Mouse (Mus musculus): ENCODE results near the gene Gipr. TPM values are rescaled to one million over a fixed set of nuclear protein-coding genes. Genes with fewer than 3 reads are reported as not detected.
A peak's percentile ranks its signal among the peaks of the same experiment; 100 is the strongest.

Gipr gene
- total and polyA plus RNA-seq, 3 experiments: 0.16 to 3.0 TPM; not detected in 1

GRCm38 (mm10) chr7:19169506-19169905, 3.6 kb upstream of the Gipr start:
- no peaks in the 10 kb centered on the region for H3K79me2 ChIP-seq (replicated peaks; ENCODE audit: control insufficient read depth, insufficient read depth, low read length)
- no peaks in the 10 kb centered on the region for H3K36me3 ChIP-seq (ENCODE audit: control insufficient read depth, insufficient read depth, low read length)
- TF ChIP-seq POLR2A (IDR thresholded peaks at IDR 0.05; ENCODE audit: insufficient read depth, low read depth, low read length): no peak
- TF ChIP-seq CTCF (IDR thresholded peaks at IDR 0.05): no peak
- no peak for TF ChIP-seq EP300 (IDR thresholded peaks at IDR 0.05; ENCODE audit: insufficient read depth, low read depth, low read length)
- DNase-seq: no peak
- H3K27ac ChIP-seq: no peak overlapping the region; the same call in 1 of the 2 replicates
- no peak overlapping the region for H3K9ac ChIP-seq (ENCODE audit: low read depth, low read length)
- no peak overlapping the region for H3K4me3 ChIP-seq
- WGBS: 55% methylated on average over 10 of the region's 10 CpGs
- no peaks in the 10 kb centered on the region; the same call in 1 of the 2 replicates for H3K27me3 ChIP-seq (ENCODE audit: control insufficient read depth, insufficient read depth, low read length)
- intact Hi-C loops (cut with DNase I): no loop called here
- H3K4me1 ChIP-seq (ENCODE audit: control insufficient read depth, insufficient read depth, low read length): peaks cover 8% of the 10 kb centered on the region

GRCm38 (mm10) chr7:19166990-19167389, 1.1 kb upstream of the Gipr start:
- Histone ChIP-seq H3K27me3 (ENCODE audit: control insufficient read depth, insufficient read depth, low read length) (no peaks in the 10 kb centered on the region; the same call in 1 of the 2 replicates), H3K9ac (ENCODE audit: low read depth, low read length) (no peak overlapping the region), H3K27ac (no peak overlapping the region), H3K4me1 (ENCODE audit: control insufficient read depth, insufficient read depth, low read length) (peaks cover 8% of the 10 kb centered on the region), H3K4me3 (no peak overlapping the region), H3K79me2 (replicated peaks; ENCODE audit: control insufficient read depth, insufficient read depth, low read length) (no peaks in the 10 kb centered on the region), H3K36me3 (ENCODE audit: control insufficient read depth, insufficient read depth, low read length) (no peaks in the 10 kb centered on the region)
- no peak for DNase-seq
- 70% methylated on average over 3 of the region's 3 CpGs for whole genome bisulfite sequencing
- intact Hi-C loops (cut with DNase I): no loop called here
- TF ChIP-seq CTCF (IDR thresholded peaks at IDR 0.05): 0 out of 2 replicates have a peak, but pooled peaks have one; percentile 19
- no peak for TF ChIP-seq POLR2A (IDR thresholded peaks at IDR 0.05; ENCODE audit: insufficient read depth, low read depth, low read length)
- no peak for TF ChIP-seq EP300 (IDR thresholded peaks at IDR 0.05; ENCODE audit: insufficient read depth, low read depth, low read length)

- no peak for DNase-seq
- no peak overlapping the region for H3K9ac ChIP-seq (ENCODE audit: low read depth, low read length)
- 16% methylated on average over 13 of the region's 13 CpGs for WGBS
- H3K79me2 ChIP-seq (replicated peaks; ENCODE audit: control insufficient read depth, insufficient read depth, low read length): no peaks in the 10 kb centered on the region
- H3K27ac ChIP-seq: no peak overlapping the region
- H3K27me3 ChIP-seq (ENCODE audit: control insufficient read depth, insufficient read depth, low read length): no peaks in the 10 kb centered on the region; the same call in 1 of the 2 replicates
- TF ChIP-seq EP300 (IDR thresholded peaks at IDR 0.05; ENCODE audit: insufficient read depth, low read depth, low read length) (no peak), POLR2A (IDR thresholded peaks at IDR 0.05; ENCODE audit: insufficient read depth, low read depth, low read length) (no peak), CTCF (IDR thresholded peaks at IDR 0.05) (no peak)
- no peaks in the 10 kb centered on the region for H3K36me3 ChIP-seq (ENCODE audit: control insufficient read depth, insufficient read depth, low read length)
- peaks cover 4% of the 10 kb centered on the region for H3K4me1 ChIP-seq (ENCODE audit: control insufficient read depth, insufficient read depth, low read length)
- no peak overlapping the region for H3K4me3 ChIP-seq
- intact Hi-C loops (cut with DNase I): no loop called here
These were observed 949 bp downstream of the Gipr start for GRCm38 (mm10) chr7:19164978-19165377.

- DNase-seq: no peak
- no peak overlapping the region for H3K4me3 ChIP-seq
- no peak overlapping the region for H3K27ac ChIP-seq
- peaks cover 3% of the 10 kb centered on the region; the same call in 1 of the 2 replicates for H3K4me1 ChIP-seq (ENCODE audit: control insufficient read depth, insufficient read depth, low read length)
- no peak overlapping the region for H3K9ac ChIP-seq (ENCODE audit: low read depth, low read length)
- no peaks in the 10 kb centered on the region for H3K79me2 ChIP-seq (replicated peaks; ENCODE audit: control insufficient read depth, insufficient read depth, low read length)
- no peaks in the 10 kb centered on the region for H3K36me3 ChIP-seq (ENCODE audit: control insufficient read depth, insufficient read depth, low read length)
- intact Hi-C loops (cut with DNase I): no loop called here
- peaks cover 2% of the 10 kb centered on the region; the same call in 1 of the 2 replicates for H3K27me3 ChIP-seq (ENCODE audit: control insufficient read depth, insufficient read depth, low read length)
- 17% methylated on average over 6 of the region's 6 CpGs for WGBS
- TF ChIP-seq EP300 (IDR thresholded peaks at IDR 0.05; ENCODE audit: insufficient read depth, low read depth, low read length): no peak
- no peak for TF ChIP-seq POLR2A (IDR thresholded peaks at IDR 0.05; ENCODE audit: insufficient read depth, low read depth, low read length)
- no peak for TF ChIP-seq CTCF (IDR thresholded peaks at IDR 0.05)
These were observed 1.7 kb downstream of the Gipr start for GRCm38 (mm10) chr7:19164189-19164588.

GRCm38 (mm10) chr7:19163752-19164151, 2.2 kb downstream of the Gipr start:
- H3K9ac ChIP-seq (ENCODE audit: low read depth, low read length): no peak overlapping the region
- TF ChIP-seq EP300 (IDR thresholded peaks at IDR 0.05; ENCODE audit: insufficient read depth, low read depth, low read length) (no peak), CTCF (IDR thresholded peaks at IDR 0.05) (no peak), POLR2A (IDR thresholded peaks at IDR 0.05; ENCODE audit: insufficient read depth, low read depth, low read length) (no peak)
- H3K4me1 ChIP-seq (ENCODE audit: control insufficient read depth, insufficient read depth, low read length): peaks cover 3% of the 10 kb centered on the region; the same call in 1 of the 2 replicates
- 52% methylated on average over 12 of the region's 12 CpGs for WGBS
- no peak overlapping the region for H3K4me3 ChIP-seq
- H3K27me3 ChIP-seq (ENCODE audit: control insufficient read depth, insufficient read depth, low read length): peaks cover 2% of the 10 kb centered on the region; the same call in 1 of the 2 replicates
- H3K27ac ChIP-seq: no peak overlapping the region
- no peak for DNase-seq
- H3K36me3 ChIP-seq (ENCODE audit: control insufficient read depth, insufficient read depth, low read length): no peaks in the 10 kb centered on the region
- intact Hi-C loops (cut with DNase I): no loop called here
- H3K79me2 ChIP-seq (replicated peaks; ENCODE audit: control insufficient read depth, insufficient read depth, low read length): no peaks in the 10 kb centered on the region

GRCm38 (mm10) chr7:19162928-19163327, 3.0 kb downstream of the Gipr start:
- Histone ChIP-seq H3K27me3 (ENCODE audit: control insufficient read depth, insufficient read depth, low read length) (peaks cover 2% of the 10 kb centered on the region; the same call in 1 of the 2 replicates), H3K36me3 (ENCODE audit: control insufficient read depth, insufficient read depth, low read length) (no peaks in the 10 kb centered on the region), H3K4me1 (ENCODE audit: control insufficient read depth, insufficient read depth, low read length) (peaks cover 3% of the 10 kb centered on the region; the same call in 1 of the 2 replicates), H3K79me2 (replicated peaks; ENCODE audit: control insufficient read depth, insufficient read depth, low read length) (no peaks in the 10 kb centered on the region), H3K9ac (ENCODE audit: low read depth, low read length) (no peak overlapping the region), H3K4me3 (no peak overlapping the region), H3K27ac (no peak overlapping the region)
- 87% methylated on average over 7 of the region's 7 CpGs for whole genome bisulfite sequencing
- DNase-seq: no peak
- no peak for TF ChIP-seq CTCF (IDR thresholded peaks at IDR 0.05)
- TF ChIP-seq POLR2A (IDR thresholded peaks at IDR 0.05; ENCODE audit: insufficient read depth, low read depth, low read length): no peak
- no peak for TF ChIP-seq EP300 (IDR thresholded peaks at IDR 0.05; ENCODE audit: insufficient read depth, low read depth, low read length)
- intact Hi-C loops (cut with DNase I): no loop called here

All from heart, adult 2 months (tissue).